Mouse (Mus musculus): ENCODE data around the gene Setx. TPM values are rescaled to one million over a fixed set of nuclear protein-coding genes. Genes with fewer than 3 reads are reported as not detected.
A peak's percentile ranks its signal among the peaks of the same experiment; 100 is the strongest.

Setx gene
- total RNA-seq, 2 experiments from 2014 or later = 46.9 to 51.0 TPM

- DNase-seq (ENCODE audit: low spot score in 2 of 2) = peak; percentile 36 to 39
Measured at GRCm38 (mm10) chr2:29216286-29217012, 92.5 kb downstream of the Setx start.

- no peak for DNase-seq (ENCODE audit: low spot score in 2 of 2)
Measured at GRCm38 (mm10) chr2:29217042-29217441, 93.1 kb downstream of the Setx start.

DNA sequence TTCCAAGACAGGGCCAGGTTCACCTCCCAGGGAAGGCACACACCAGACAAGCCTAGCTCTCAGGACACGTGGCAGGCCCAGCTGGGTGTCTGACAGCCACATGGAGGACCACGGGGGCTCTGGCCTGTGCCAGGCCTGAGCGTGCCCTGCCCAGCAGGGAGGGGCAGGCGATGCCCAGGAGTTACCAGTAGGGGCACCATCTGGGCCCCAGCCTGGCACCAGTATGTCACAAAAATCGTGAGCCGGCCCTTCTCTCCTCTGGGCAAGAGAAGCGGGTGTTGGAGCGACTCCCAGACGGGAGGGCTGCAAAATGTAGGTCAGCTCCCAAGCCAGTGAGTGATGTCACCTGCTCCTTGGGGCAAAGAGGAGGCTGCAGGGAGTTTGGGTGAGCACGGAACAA is 93.9 kb downstream of the Setx start:
- peak; percentile 57 to 70 for DNase-seq (ENCODE audit: low spot score in 2 of 2)

- no peak for DNase-seq (ENCODE audit: low spot score in 2 of 2)
Measured at GRCm38 (mm10) chr2:29218831-29219230, 94.8 kb downstream of the Setx start.

DNA sequence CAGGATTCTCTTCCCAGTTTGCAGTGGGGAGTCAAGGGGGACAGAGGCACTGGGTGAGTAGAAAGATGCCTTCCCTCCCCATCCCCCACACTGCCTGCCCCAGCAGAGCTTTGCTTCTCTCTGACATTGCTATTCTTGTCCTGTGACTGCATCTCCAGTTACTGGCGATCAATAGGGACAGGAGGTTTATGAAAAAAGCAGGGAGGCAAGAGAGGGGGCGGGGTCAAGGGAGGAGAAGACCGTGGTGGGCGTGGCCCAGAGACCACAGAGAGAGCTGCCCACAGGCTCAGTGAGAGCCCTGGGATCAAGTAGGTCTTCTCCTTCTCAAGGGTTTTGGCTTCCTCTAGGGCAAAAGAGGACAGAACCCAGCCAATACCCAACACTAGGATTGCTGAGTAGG is 98.3 kb downstream of the Setx start:
- no peak for DNase-seq (ENCODE audit: low spot score in 2 of 2)

- DNase-seq (ENCODE audit: low spot score in 2 of 2) = no peak
Measured at GRCm38 (mm10) chr2:29223591-29224262, 99.7 kb downstream of the Setx start.

GRCm38 (mm10) chr2:29226671-29227070 is 102.7 kb downstream of the Setx start:
- no peak for DNase-seq (ENCODE audit: low spot score in 2 of 2)

GRCm38 (mm10) chr2:29230191-29230835 is 106.3 kb downstream of the Setx start:
- no peak for DNase-seq (ENCODE audit: low spot score in 2 of 2)

Other genes starting within 250 kb of the Setx start
- gene Barhl1, start 207.5 kb upstream of the Setx start, total RNA-seq (2021) = not detected
- gene Cfap77, start 69.1 kb upstream of the Setx start, total RNA-seq (2021) = not detected
- gene Ttf1, start 63.9 kb upstream of the Setx start, total RNA-seq (2021) = 10 to 100 TPM; 11.2 to 12.7 TPM
- 10 to 100 TPM; 77.9 to 80.7 TPM for gene Ntng2, start 128.8 kb downstream of the Setx start, total RNA-seq (2021)
- gene Med27, start 222.6 kb downstream of the Setx start, total RNA-seq (2021) = 10 to 100 TPM; 35.8 to 39.6 TPM